Comparison of ENCODE assay signal across 10 mouse cellular contexts in genomic region chr8:10924001-10924490, GRCm38 (mm10).
DNase-seq lines count a peak whose midpoint lies in the region; ATAC-seq and TF ChIP-seq lines count a peak whose summit lies in the region.
"Had no signal": no experiment of that assay in that cellular context is flagged by ENCODE, and none has a peak within 500 bp of the region (broad histone marks: within the 10 kb centered on the region; RNA-seq: fewer than 3 reads in every experiment).

No protein-coding gene starts in this region.

- H3K9me3 ChIP-seq in kidney, embryonic 14.5 days (ENCODE audit: control insufficient read depth, low read length): no peaks in the 10 kb centered on the region
- no peaks in the 10 kb centered on the region for H3K9me3 ChIP-seq in embryonic facial prominence, embryonic 10.5 days
- no peaks in the 10 kb centered on the region for H3K9me3 ChIP-seq in hindbrain, postnatal 0 days (ENCODE audit: low read length)
- H3K9me3 ChIP-seq in midbrain, embryonic 15.5 days: no peaks in the 10 kb centered on the region

- DNase-seq in kidney, adult 18-20 months: no peak
- DNase-seq in embryonic facial prominence, embryonic 10.5 days (ENCODE audit: low spot score): no peak
- no peak for DNase-seq in hindbrain, postnatal 0 days (ENCODE audit: low spot score)
- no peak for DNase-seq in right cerebral cortex, postnatal 14 days
- DNase-seq in spleen, adult 12 weeks (ENCODE audit: low spot score): no peak
- no peak for DNase-seq in cerebellum, postnatal 4 days (ENCODE audit: low spot score in 2 of 2)
- DNase-seq: cerebellum, adult 8-10 months had no signal

- TF ChIP-seq CTCF in hindbrain, postnatal 0 days (IDR thresholded peaks at IDR 0.05; ENCODE audit: low read depth): no peak

- no peak for ATAC-seq in kidney, embryonic 14.5 days (ENCODE audit: low FRiP score, low TSS enrichment)
- ATAC-seq in hindbrain, postnatal 0 days: no peak
- ATAC-seq in midbrain, embryonic 15.5 days (replicated peaks): no peak
- ATAC-seq: Patski had no signal

- 14% methylated on average over 3 of the region's 3 CpGs for WGBS in kidney, embryonic 14.5 days
- 0% methylated on average over 3 of the region's 3 CpGs for WGBS in embryonic facial prominence, embryonic 10.5 days
- 22% methylated on average over 3 of the region's 3 CpGs for WGBS in hindbrain, postnatal 0 days
- 7% methylated on average over 3 of the region's 3 CpGs for WGBS in midbrain, embryonic 15.5 days

- peak overlapping the region; percentile 33 for H3K4me2 ChIP-seq in kidney, embryonic 14.5 days (replicated peaks; ENCODE audit: low read depth, low read length)
- H3K4me2 ChIP-seq in hindbrain, postnatal 0 days (ENCODE audit: low read depth, low read length): peak overlapping the region; percentile 25; the same call in 1 of the 2 replicates
- H3K4me2 ChIP-seq in midbrain, embryonic 15.5 days: peak overlapping the region; percentile 10; the same call in 1 of the 2 replicates

- H3K9ac ChIP-seq in kidney, embryonic 14.5 days (ENCODE audit: low read depth, low read length): no peak overlapping the region
- H3K9ac ChIP-seq in hindbrain, postnatal 0 days (replicated peaks; ENCODE audit: low read length): no peak overlapping the region
- no peak overlapping the region for H3K9ac ChIP-seq in midbrain, embryonic 15.5 days

- H3K36me3 ChIP-seq in kidney, embryonic 14.5 days (ENCODE audit: control insufficient read depth, insufficient read depth, low read length): no peaks in the 10 kb centered on the region
- no peaks in the 10 kb centered on the region for H3K36me3 ChIP-seq in embryonic facial prominence, embryonic 10.5 days (replicated peaks)
- no peaks in the 10 kb centered on the region for H3K36me3 ChIP-seq in hindbrain, postnatal 0 days (ENCODE audit: insufficient read depth, low read length)
- no peaks in the 10 kb centered on the region for H3K36me3 ChIP-seq in midbrain, embryonic 15.5 days (replicated peaks)

- no peak overlapping the region for H3K4me3 ChIP-seq in kidney, embryonic 14.5 days (ENCODE audit: low read length)
- peak overlapping the region; percentile 45 for H3K4me3 ChIP-seq in embryonic facial prominence, embryonic 10.5 days
- no peak overlapping the region for H3K4me3 ChIP-seq in hindbrain, postnatal 0 days (ENCODE audit: low read length)
- H3K4me3 ChIP-seq in midbrain, embryonic 15.5 days: no peak overlapping the region

- H3K27ac ChIP-seq in kidney, embryonic 14.5 days (ENCODE audit: low read depth, low read length): peak overlapping the region; percentile 92
- peak overlapping the region; percentile 93 for H3K27ac ChIP-seq in embryonic facial prominence, embryonic 10.5 days (replicated peaks)
- H3K27ac ChIP-seq in hindbrain, postnatal 0 days: peak overlapping the region; percentile 67
- H3K27ac ChIP-seq in midbrain, embryonic 15.5 days: peak overlapping the region; percentile 67

- peaks cover 68% of the 10 kb centered on the region for H3K4me1 ChIP-seq in kidney, embryonic 14.5 days (ENCODE audit: control insufficient read depth, insufficient read depth, low read length)
- peaks cover 86% of the 10 kb centered on the region for H3K4me1 ChIP-seq in embryonic facial prominence, embryonic 10.5 days
- peaks cover 30% of the 10 kb centered on the region for H3K4me1 ChIP-seq in hindbrain, postnatal 0 days (ENCODE audit: insufficient read depth, low read length)
- peaks cover 66% of the 10 kb centered on the region for H3K4me1 ChIP-seq in midbrain, embryonic 15.5 days

- H3K27me3 ChIP-seq in kidney, embryonic 14.5 days (ENCODE audit: control insufficient read depth, insufficient read depth, low read length): no peaks in the 10 kb centered on the region; the same call in 1 of the 2 replicates
- peaks cover 22% of the 10 kb centered on the region for H3K27me3 ChIP-seq in embryonic facial prominence, embryonic 10.5 days (replicated peaks; ENCODE audit: low read depth, poor library complexity, severe bottlenecking)
- no peaks in the 10 kb centered on the region for H3K27me3 ChIP-seq in hindbrain, postnatal 0 days (ENCODE audit: insufficient read depth, low read length)
- no peaks in the 10 kb centered on the region for H3K27me3 ChIP-seq in midbrain, embryonic 15.5 days (replicated peaks)
- H3K27me3 ChIP-seq: Patski had no signal
